Mouse (Mus musculus) heart, postnatal 0 days (tissue): ENCODE results near the gene Pdxdc1. TPM values are rescaled to one million over a fixed set of nuclear protein-coding genes. Genes with fewer than 3 reads are reported as not detected.

Experiments used
- ATAC-seq: fragments of 200-750 bp; cut with Nextera tagmentation; 2 replicates; pipeline ENCODE4 v1.8.0; 2017; ENCODE audit warnings: low read depth, moderate number of reproducible peaks, moderate library complexity; ENCODE audit not compliant: insufficient read depth
- DNase-seq: peaks from one replicate; pipeline ENCODE4 v3.0.0-alpha.2; 2016; ENCODE audit warnings: low spot score
- H3K27ac ChIP-seq: fragments of 300-500 bp; sonication (generic); 2 replicates; pipeline ENCODE4 v1.5.1; 2014; ENCODE audit warnings: low read depth, mild to moderate bottlenecking
- H3K27me3 ChIP-seq: fragments of 300-500 bp; sonication (generic); 2 replicates; pipeline ENCODE4 v1.6.1; 2014; ENCODE audit warnings: low read length, mixed read lengths; ENCODE audit not compliant: control insufficient read depth, insufficient read depth
- H3K36me3 ChIP-seq: fragments of 300-500 bp; sonication (generic); replicated peaks from 2 replicates; pipeline ENCODE4 v1.6.1; 2014; ENCODE audit warnings: low read length, mixed read lengths; ENCODE audit not compliant: control insufficient read depth, insufficient read depth
- H3K4me1 ChIP-seq: fragments of 300-500 bp; sonication (generic); 2 replicates; pipeline ENCODE4 v1.6.1; 2014; ENCODE audit warnings: antibody characterized with exemption; ENCODE audit not compliant: control insufficient read depth, insufficient read depth
- H3K4me2 ChIP-seq: fragments of 300-500 bp; sonication (generic); 2 replicates; pipeline ENCODE4 v1.6.1; 2014; ENCODE audit warnings: low read depth, mild to moderate bottlenecking, low read length, moderate library complexity
- H3K4me3 ChIP-seq: fragments of 300-500 bp; sonication (generic); 2 replicates; pipeline ENCODE4 v1.5.1; 2014; ENCODE audit warnings: low read depth, low read length
- H3K9ac ChIP-seq: fragments of 300-500 bp; sonication (generic); replicated peaks from 2 replicates; pipeline ENCODE4 v1.6.1; 2014; ENCODE audit warnings: low read depth, low read length, mixed read lengths
- H3K9me3 ChIP-seq: fragments of 300-500 bp; sonication (generic); replicated peaks from 2 replicates; pipeline ENCODE4 v1.6.1; 2016; ENCODE audit warnings: low read length; ENCODE audit not compliant: control insufficient read depth
- CTCF ChIP-seq: IDR thresholded peaks from 2 replicates; pipeline ENCODE4 v1.5.1; 2016; ENCODE audit warnings: antibody characterized with exemption, control low read depth, low read depth
- EP300 ChIP-seq: IDR thresholded peaks from 2 replicates; pipeline ENCODE4 v1.6.1; 2016; ENCODE audit warnings: antibody characterized with exemption, low read depth
- WGBS: fragments of 180-500 bp; shearing (Covaris S2); extraction: QIAGEN DNeasy Blood & Tissue Kit; methylation state at CpG from one replicate; pipeline ENCODE4 v1.1.7; 2014; 5-methylcytosine and 5-hydroxymethylcytosine counted together
- polyA plus RNA-seq: library from polyadenylated mRNA; unstranded; fragments of >200 nt; fragmentation: Nextera tagmentation; extraction: Ambion mirVana; gene quantifications from 2 replicates; pipeline ENCODE4 v1.2.1, GENCODE M21; 2015
- total RNA-seq: library from RNA; depleted of rRNA; stranded (reverse); fragments of >200 nt; gene quantifications from 2 replicates; pipeline ENCODE4 v1.2.3, GENCODE M21; 2014; ENCODE audit warnings: low replicate concordance

The Pdxdc1 gene
- total and polyA plus RNA-seq, 2 experiments from 2014 or later, result 49.9 to 75.6 TPM

GRCm38 (mm10) chr16:13853886-13854285, 49.0 kb downstream of the Pdxdc1 start:
- 94% methylated on average over 4 of the region's 4 CpGs for WGBS
- no peak for TF ChIP-seq EP300
- TF ChIP-seq CTCF, result no peak
- no peaks in the 10 kb centered on the region for H3K4me1 ChIP-seq
- DNase-seq (no peak), ATAC-seq (no peak)
- H3K4me2 ChIP-seq, result no peak overlapping the region
- H3K9me3 ChIP-seq, result no peaks in the 10 kb centered on the region
- H3K36me3 ChIP-seq, result peaks cover 44% of the 10 kb centered on the region
- no peak overlapping the region for H3K27ac ChIP-seq
- no peak overlapping the region for H3K9ac ChIP-seq
- H3K27me3 ChIP-seq, result no peaks in the 10 kb centered on the region
- no peak overlapping the region for H3K4me3 ChIP-seq

- Histone ChIP-seq H3K27ac (no peak overlapping the region), H3K4me2 (no peak overlapping the region), H3K9me3 (no peaks in the 10 kb centered on the region), H3K27me3 (no peaks in the 10 kb centered on the region), H3K9ac (no peak overlapping the region), H3K4me1 (no peaks in the 10 kb centered on the region), H3K4me3 (no peak overlapping the region), H3K36me3 (peaks cover 46% of the 10 kb centered on the region)
- ATAC-seq (no peak), DNase-seq (no peak)
- TF ChIP-seq EP300 (no peak), CTCF (no peak)
- WGBS, result 93% methylated on average over 4 of the region's 4 CpGs
These were observed 51.5 kb downstream of the Pdxdc1 start for GRCm38 (mm10) chr16:13851446-13851845.

- Histone ChIP-seq H3K27me3 (no peaks in the 10 kb centered on the region), H3K4me1 (no peaks in the 10 kb centered on the region), H3K36me3 (peaks cover 51% of the 10 kb centered on the region), H3K9me3 (no peaks in the 10 kb centered on the region), H3K4me3 (no peak overlapping the region), H3K4me2 (no peak overlapping the region), H3K27ac (no peak overlapping the region), H3K9ac (no peak overlapping the region)
- 49% methylated on average over 2 of the region's 2 CpGs for WGBS
- no peak for ATAC-seq
- DNase-seq, result no peak
- TF ChIP-seq EP300 (no peak), CTCF (no peak)
These were observed 54.6 kb downstream of the Pdxdc1 start for GRCm38 (mm10) chr16:13848310-13848709.

- Histone ChIP-seq H3K27ac (no peak overlapping the region), H3K36me3 (peaks cover 57% of the 10 kb centered on the region), H3K9ac (no peak overlapping the region), H3K4me2 (no peak overlapping the region), H3K27me3 (no peaks in the 10 kb centered on the region), H3K4me3 (no peak overlapping the region), H3K4me1 (no peaks in the 10 kb centered on the region), H3K9me3 (no peaks in the 10 kb centered on the region)
- no peak for TF ChIP-seq EP300
- TF ChIP-seq CTCF, result no peak
- no peak for DNase-seq
- 83% methylated on average over 1 of the region's 1 CpGs for WGBS
- no peak for ATAC-seq
These were observed 56.3 kb downstream of the Pdxdc1 start for GRCm38 (mm10) chr16:13846675-13847074.

GRCm38 (mm10) chr16:13845031-13845430, 57.9 kb downstream of the Pdxdc1 start:
- TF ChIP-seq CTCF (no peak), EP300 (no peak)
- Histone ChIP-seq H3K9me3 (no peaks in the 10 kb centered on the region), H3K27me3 (no peaks in the 10 kb centered on the region), H3K9ac (no peak overlapping the region), H3K4me1 (no peaks in the 10 kb centered on the region), H3K4me2 (no peak overlapping the region), H3K4me3 (no peak overlapping the region), H3K27ac (no peak overlapping the region), H3K36me3 (peaks cover 67% of the 10 kb centered on the region)
- DNase-seq (no peak), ATAC-seq (no peak)
- 96% methylated on average over 5 of the region's 5 CpGs for WGBS

- Histone ChIP-seq H3K4me3 (no peak overlapping the region), H3K9me3 (no peaks in the 10 kb centered on the region), H3K4me1 (no peaks in the 10 kb centered on the region), H3K9ac (no peak overlapping the region), H3K4me2 (no peak overlapping the region), H3K27ac (no peak overlapping the region), H3K27me3 (no peaks in the 10 kb centered on the region), H3K36me3 (peaks cover 82% of the 10 kb centered on the region)
- ATAC-seq, result no peak
- 85% methylated on average over 3 of the region's 3 CpGs for WGBS
- no peak for DNase-seq
- no peak for TF ChIP-seq EP300
- TF ChIP-seq CTCF, result no peak
These were observed 62.0 kb downstream of the Pdxdc1 start for GRCm38 (mm10) chr16:13840956-13841355.
